ENCODE assay signal across 8 mouse cellular contexts in genomic region chr8:85013230-85013840, GRCm38 (mm10). TPM values are rescaled to one million over a fixed set of nuclear protein-coding genes. Genes with fewer than 3 reads are reported as not detected.
DNase-seq lines count a peak whose midpoint lies in the region; ATAC-seq lines count a peak whose summit lies in the region.

No protein-coding gene starts in this region.

- H3K4me3 ChIP-seq in heart, embryonic 12.5 days = peak overlapping the region; percentile 34
- peak overlapping the region; percentile 37 for H3K4me3 ChIP-seq in kidney, embryonic 15.5 days (replicated peaks)
- H3K4me3 ChIP-seq in liver, embryonic 11.5 days (ENCODE audit: low read depth, low read length) = peak overlapping the region; percentile 30

- 4% methylated on average over 25 of the region's 26 CpGs for WGBS in heart, embryonic 12.5 days
- 3% methylated on average over 24 of the region's 26 CpGs for WGBS in kidney, embryonic 15.5 days
- 6% methylated on average over 25 of the region's 26 CpGs for WGBS in liver, embryonic 11.5 days

- H3K4me1 ChIP-seq in heart, embryonic 12.5 days (replicated peaks) = 0 out of 2 replicates have a peak, but pooled peaks cover 4% of the 10 kb centered on the region
- peaks cover 12% of the 10 kb centered on the region for H3K4me1 ChIP-seq in kidney, embryonic 15.5 days
- 0 out of 2 replicates have a peak, but pooled peaks cover 4% of the 10 kb centered on the region for H3K4me1 ChIP-seq in liver, embryonic 11.5 days (replicated peaks; ENCODE audit: control insufficient read depth, insufficient read depth, low read length)

- peak overlapping the region; percentile 60 for H3K9ac ChIP-seq in heart, embryonic 12.5 days
- peak overlapping the region; percentile 43 for H3K9ac ChIP-seq in kidney, embryonic 15.5 days
- H3K9ac ChIP-seq in liver, embryonic 11.5 days (ENCODE audit: low read depth, low read length) = peak overlapping the region; percentile 21

- no peak overlapping the region for H3K27ac ChIP-seq in heart, embryonic 12.5 days (ENCODE audit: poor library complexity, severe bottlenecking)
- H3K27ac ChIP-seq in kidney, embryonic 15.5 days = no peak overlapping the region
- no peak overlapping the region for H3K27ac ChIP-seq in liver, embryonic 11.5 days (ENCODE audit: low read depth, low read length)

- H3K9me3 ChIP-seq in heart, embryonic 12.5 days (replicated peaks) = no peaks in the 10 kb centered on the region
- no peaks in the 10 kb centered on the region for H3K9me3 ChIP-seq in kidney, embryonic 15.5 days (replicated peaks)
- H3K9me3 ChIP-seq in liver, embryonic 11.5 days (ENCODE audit: control insufficient read depth, low read length) = no peaks in the 10 kb centered on the region

- no peak for ATAC-seq in heart, embryonic 12.5 days (ENCODE audit: insufficient number of reproducible peaks, low FRiP score)
- ATAC-seq in kidney, embryonic 15.5 days (replicated peaks; ENCODE audit: low FRiP score) = no peak; the same call in 1 of the 2 replicates
- peak; percentile 69 for ATAC-seq in liver, embryonic 11.5 days (replicated peaks; ENCODE audit: low FRiP score)

- peaks cover 65% of the 10 kb centered on the region for H3K27me3 ChIP-seq in heart, embryonic 12.5 days (replicated peaks)
- peaks cover 53% of the 10 kb centered on the region for H3K27me3 ChIP-seq in kidney, embryonic 15.5 days
- H3K27me3 ChIP-seq in liver, embryonic 11.5 days (replicated peaks; ENCODE audit: control insufficient read depth, insufficient read depth, low read length) = peaks cover 45% of the 10 kb centered on the region
- no peaks in the 10 kb centered on the region for H3K27me3 ChIP-seq in splenic B cell, adult 2 months (ENCODE audit: control insufficient read depth, insufficient read depth, low read length, poor library complexity, severe bottlenecking)

- H3K4me2 ChIP-seq in heart, embryonic 12.5 days = peak overlapping the region; percentile 66
- peak overlapping the region; percentile 67 for H3K4me2 ChIP-seq in kidney, embryonic 15.5 days
- H3K4me2 ChIP-seq in liver, embryonic 11.5 days = peak overlapping the region; percentile 64

- H3K36me3 ChIP-seq in heart, embryonic 12.5 days = peaks cover 9% of the 10 kb centered on the region
- peaks cover 12% of the 10 kb centered on the region for H3K36me3 ChIP-seq in kidney, embryonic 15.5 days
- peaks cover 5% of the 10 kb centered on the region; the same call in 1 of the 2 replicates for H3K36me3 ChIP-seq in liver, embryonic 11.5 days (ENCODE audit: control insufficient read depth, insufficient read depth, low read length)
- H3K36me3 ChIP-seq in splenic B cell, adult 2 months (ENCODE audit: control insufficient read depth, insufficient read depth, low read length, poor library complexity, severe bottlenecking) = no peaks in the 10 kb centered on the region; the same call in none of the 2 replicates

- DNase-seq in ovary, postnatal 14 days (ENCODE audit: low spot score) = peak; percentile 50
- no peak for DNase-seq in ovary, adult 18-20 months (ENCODE audit: low spot score)
- peak; percentile 90 for DNase-seq in embryo, embryonic 10 days (ENCODE audit: low spot score)
- DNase-seq in liver, embryonic 11.5 days (ENCODE audit: low spot score) = peak; percentile 66
- DNase-seq in monocyte, adult 2 months (ENCODE audit: low read depth in 1 of 2, low spot score in 2 of 2) = peak; percentile 36 to 68
- peak; percentile 83 for DNase-seq in splenic B cell, adult 2 months (ENCODE audit: low read depth, low spot score)

RNA-seq across cellular contexts. Expression of gene Best2, which starts 1.0 kb away (rescaled TPM):
- not detected in 2 replicates for polyA plus RNA-seq in heart, embryonic 12.5 days (2016; fragmentation: Nextera tagmentation; extraction: Ambion mirVana)
- polyA plus RNA-seq in kidney, embryonic 15.5 days (2015; fragmentation: Nextera tagmentation; extraction: Ambion mirVana) = 0.10 TPM in 1 of 2 replicates, not detected in the other
- 0.13 TPM in 1 of 2 replicates, not detected in the other for polyA plus RNA-seq in liver, embryonic 11.5 days (2014; fragmentation: Nextera tagmentation; extraction: Ambion mirVana)

RNA-seq across cellular contexts. Expression of gene Asna1, which starts 11.7 kb away (rescaled TPM):
- polyA plus RNA-seq in heart, embryonic 12.5 days (2016; fragmentation: Nextera tagmentation; extraction: Ambion mirVana) = 114 and 118 TPM in 2 replicates
- 133 and 143 TPM in 2 replicates for polyA plus RNA-seq in kidney, embryonic 15.5 days (2015; fragmentation: Nextera tagmentation; extraction: Ambion mirVana)
- polyA plus RNA-seq in liver, embryonic 11.5 days (2014; fragmentation: Nextera tagmentation; extraction: Ambion mirVana) = 100 and 103 TPM in 2 replicates

RNA-seq across cellular contexts. Expression of gene Trir, which starts 13.3 kb away (rescaled TPM):
- polyA plus RNA-seq in heart, embryonic 12.5 days (2016; fragmentation: Nextera tagmentation; extraction: Ambion mirVana) = 102 and 109 TPM in 2 replicates
- polyA plus RNA-seq in kidney, embryonic 15.5 days (2015; fragmentation: Nextera tagmentation; extraction: Ambion mirVana) = 119 and 120 TPM in 2 replicates
- 126 and 138 TPM in 2 replicates for polyA plus RNA-seq in liver, embryonic 11.5 days (2014; fragmentation: Nextera tagmentation; extraction: Ambion mirVana)

RNA-seq across cellular contexts. Expression of gene Hook2, which starts 22.9 kb away (rescaled TPM):
- 7.2 and 7.7 TPM in 2 replicates for polyA plus RNA-seq in heart, embryonic 12.5 days (2016; fragmentation: Nextera tagmentation; extraction: Ambion mirVana)
- 25.3 and 27.0 TPM in 2 replicates for polyA plus RNA-seq in kidney, embryonic 15.5 days (2015; fragmentation: Nextera tagmentation; extraction: Ambion mirVana)
- 15.5 and 16.7 TPM in 2 replicates for polyA plus RNA-seq in liver, embryonic 11.5 days (2014; fragmentation: Nextera tagmentation; extraction: Ambion mirVana)

RNA-seq across cellular contexts. Expression of gene Tnpo2, which starts 23.4 kb away (rescaled TPM):
- 28.8 and 34.4 TPM in 2 replicates for polyA plus RNA-seq in heart, embryonic 12.5 days (2016; fragmentation: Nextera tagmentation; extraction: Ambion mirVana)
- polyA plus RNA-seq in kidney, embryonic 15.5 days (2015; fragmentation: Nextera tagmentation; extraction: Ambion mirVana) = 25.8 and 30.0 TPM in 2 replicates
- polyA plus RNA-seq in liver, embryonic 11.5 days (2014; fragmentation: Nextera tagmentation; extraction: Ambion mirVana) = 17.7 and 19.3 TPM in 2 replicates
